Mouse (Mus musculus) heart, postnatal 4 days (tissue): ENCODE measurements around the gene Gars. TPM values are rescaled to one million over a fixed set of nuclear protein-coding genes. Genes with fewer than 3 reads are reported as not detected.
A peak's percentile ranks its signal among the peaks of the same experiment; 100 is the strongest.

Experiments
- DNase-seq: peaks from one replicate; pipeline ENCODE4 v3.0.0; 2021
- total RNA-seq, 2 experiments: library from RNA; stranded (reverse); gene quantifications; 2 replicates each; pipeline ENCODE4 v1.2.3; 2021

Gars gene
- 10 to 100 TPM; 93.7 to 98.2 TPM for total RNA-seq

GRCm38 (mm10) chr6:55037799-55038670 lies at the start of gene Gars:
Gars (plus strand) TSS chr6:55038007.
- peak; percentile 85 for DNase-seq

DNA sequence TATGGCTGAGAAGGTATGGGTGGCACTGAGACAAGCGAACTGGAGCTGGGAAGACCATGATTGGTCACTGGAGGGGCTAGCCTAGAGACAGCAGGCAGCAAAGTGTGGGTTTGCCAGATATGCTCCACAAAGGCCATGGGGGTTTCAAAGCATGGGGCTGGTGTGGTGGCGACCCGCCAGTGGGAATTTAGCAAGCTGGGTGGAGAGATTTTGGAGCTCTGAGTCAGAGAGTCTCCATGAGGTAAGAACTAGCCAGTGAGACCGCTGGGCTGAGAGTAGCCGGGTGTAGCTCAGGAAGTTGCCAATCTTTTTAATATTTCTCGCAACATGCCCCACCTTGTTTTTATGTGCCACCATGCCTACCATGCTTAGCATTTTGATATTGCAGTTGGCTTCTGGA lies 49.7 kb upstream of the Gars start:
- no peak for DNase-seq

GRCm38 (mm10) chr6:54991189-54991588 lies 46.6 kb upstream of the Gars start:
- no peak for DNase-seq

DNA sequence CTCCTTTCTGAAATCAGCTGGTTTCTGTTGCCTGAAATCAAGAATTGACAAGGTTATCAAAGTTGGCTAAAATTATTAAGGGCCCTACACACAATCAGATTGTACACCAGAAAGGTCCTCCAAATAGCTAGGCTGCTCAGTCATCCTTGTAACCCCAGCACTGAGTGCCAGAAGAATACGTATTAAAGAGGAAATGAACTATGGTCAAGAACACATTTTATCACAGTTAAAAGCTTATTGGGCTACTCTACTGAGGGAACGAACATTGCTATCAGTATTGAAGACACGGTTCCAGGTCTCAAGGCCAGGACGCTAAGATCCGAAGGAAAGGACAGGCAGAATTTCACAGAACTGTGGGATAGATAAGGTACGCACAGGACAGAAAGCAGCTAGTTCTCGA lies 45.7 kb upstream of the Gars start:
- no peak for DNase-seq

DNA sequence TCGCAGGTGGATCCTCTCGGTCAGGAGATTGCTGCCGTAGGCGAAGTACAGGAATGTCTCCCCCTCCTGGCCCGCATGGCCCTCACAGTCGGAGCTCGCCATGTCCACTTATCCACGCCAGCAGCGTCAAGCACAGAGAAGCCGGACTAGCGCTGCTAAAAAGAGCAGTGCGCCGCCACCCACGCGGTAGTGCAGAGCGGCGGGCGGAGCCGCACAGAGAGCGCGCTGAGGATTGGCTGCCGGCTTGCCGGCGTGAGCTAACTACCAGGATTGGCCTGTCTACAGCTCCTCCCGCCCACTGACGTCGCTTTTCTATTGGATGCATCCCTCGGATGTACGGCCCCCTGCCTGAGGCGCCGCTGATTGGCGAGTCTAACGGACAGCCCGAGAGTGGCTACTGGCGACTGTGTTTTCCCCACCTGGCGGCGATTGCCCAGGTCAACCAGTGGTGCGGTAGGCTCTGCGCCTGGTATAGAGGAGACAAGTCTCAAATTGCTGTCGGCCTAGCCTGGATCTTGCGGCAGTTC lies 45.0 kb upstream of the Gars start, which contains the start of gene Ggct:
Gene Ggct, minus strand, starts transcription at position 217 of the 527 bp plus-strand sequence.
- peak; percentile 95 for DNase-seq

DNA sequence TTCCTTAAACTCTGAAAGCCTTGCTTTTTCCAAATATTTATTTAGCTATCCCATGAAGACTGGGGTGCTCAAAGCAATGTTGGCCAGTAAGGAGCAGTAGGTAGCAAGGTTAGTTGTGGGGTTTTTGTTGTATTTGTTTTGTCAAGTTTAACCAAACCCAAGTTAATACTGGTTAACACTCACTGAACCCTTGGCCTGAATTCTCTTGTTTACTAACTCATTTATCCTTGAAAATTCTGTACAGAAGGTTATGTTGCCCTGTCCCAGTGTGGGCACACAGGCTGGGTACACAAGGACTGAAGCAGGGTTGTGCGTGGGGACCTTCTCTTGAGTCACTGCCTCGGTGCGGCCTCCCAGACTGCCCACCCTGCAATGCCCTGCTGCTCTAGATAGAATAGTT lies 41.4 kb upstream of the Gars start:
- no peak for DNase-seq

DNA sequence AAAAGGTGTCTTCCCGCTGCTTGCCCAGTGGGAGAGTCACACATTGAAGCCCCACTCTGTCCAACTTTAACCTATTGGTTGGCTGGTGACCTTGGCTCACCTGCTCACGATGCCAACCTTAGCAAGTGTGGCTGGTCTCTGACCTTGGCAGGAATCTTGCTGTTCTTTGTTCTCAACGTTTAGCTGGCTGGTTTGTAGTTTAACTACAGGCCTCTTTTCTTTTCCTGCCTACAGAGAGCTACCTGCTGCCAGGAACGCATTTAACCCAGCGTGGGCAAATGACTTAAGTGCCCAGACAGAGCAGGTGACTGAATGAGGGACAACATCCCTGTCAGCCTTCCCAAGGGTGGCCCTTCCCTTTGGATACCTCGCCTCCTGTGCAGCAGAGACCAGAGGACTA lies 40.1 kb upstream of the Gars start:
- DNase-seq, result no peak

DNA sequence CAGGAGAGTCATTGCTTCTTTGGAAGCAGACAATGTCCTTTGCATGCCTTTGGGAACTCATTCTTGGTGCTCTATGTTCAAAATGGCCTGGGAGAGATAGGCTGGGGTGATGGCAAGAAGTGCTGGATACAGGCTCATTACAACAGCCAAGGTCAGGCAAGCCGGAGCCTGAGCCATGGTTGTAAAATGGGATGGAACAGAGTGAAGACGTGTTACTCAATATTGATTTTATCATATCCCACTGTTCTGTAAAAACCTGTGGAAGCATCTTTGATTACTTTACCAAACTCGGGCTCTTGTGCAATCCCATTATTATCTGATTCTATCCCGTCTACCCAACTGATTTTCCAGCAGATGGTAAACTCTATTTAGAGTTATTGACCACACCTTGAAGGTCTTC lies 36.5 kb upstream of the Gars start:
- no peak for DNase-seq

DNA sequence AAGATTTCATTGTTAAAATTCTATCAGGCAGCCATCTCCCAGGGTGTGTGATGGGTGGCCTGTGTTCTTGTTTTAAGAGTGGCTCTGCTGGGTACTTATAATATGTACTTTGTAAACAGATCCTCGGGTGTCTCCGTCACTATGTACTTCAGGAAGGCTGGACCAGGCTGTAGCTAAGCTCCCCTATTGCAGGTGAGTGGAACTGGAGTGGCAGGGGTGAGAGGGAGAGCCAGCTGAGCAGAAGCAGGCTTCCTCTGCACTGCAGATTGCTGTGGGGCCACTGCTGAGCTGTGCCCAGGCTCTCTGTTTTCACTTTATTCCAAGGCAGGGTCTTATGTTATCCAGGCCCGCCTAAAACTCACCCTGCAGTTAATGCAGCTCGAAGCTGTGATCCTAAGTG lies 35.4 kb upstream of the Gars start:
- DNase-seq, result no peak

- DNase-seq, result peak; percentile 19
These were observed 34.2 kb upstream of the Gars start for GRCm38 (mm10) chr6:55003559-55003958.

DNA sequence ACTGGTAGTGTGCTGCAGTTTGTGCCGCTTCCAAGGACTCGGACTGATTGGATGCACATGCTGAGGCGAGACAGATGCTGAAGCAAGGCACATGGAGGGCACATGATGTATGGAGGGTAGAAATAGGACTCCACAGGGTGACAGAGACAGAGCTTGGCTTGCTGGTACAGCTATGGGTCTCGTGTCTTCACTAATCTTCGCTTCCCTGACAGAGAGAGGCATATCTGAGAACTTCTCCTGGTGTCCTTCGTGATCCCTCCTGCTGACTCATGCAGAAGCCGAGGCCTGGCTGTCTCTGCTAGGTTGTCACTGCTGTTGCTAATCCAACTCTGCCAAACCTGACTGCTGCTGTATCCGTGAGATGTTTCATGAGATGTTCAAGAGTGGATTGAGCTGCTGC lies 29.4 kb upstream of the Gars start:
- no peak for DNase-seq

DNA sequence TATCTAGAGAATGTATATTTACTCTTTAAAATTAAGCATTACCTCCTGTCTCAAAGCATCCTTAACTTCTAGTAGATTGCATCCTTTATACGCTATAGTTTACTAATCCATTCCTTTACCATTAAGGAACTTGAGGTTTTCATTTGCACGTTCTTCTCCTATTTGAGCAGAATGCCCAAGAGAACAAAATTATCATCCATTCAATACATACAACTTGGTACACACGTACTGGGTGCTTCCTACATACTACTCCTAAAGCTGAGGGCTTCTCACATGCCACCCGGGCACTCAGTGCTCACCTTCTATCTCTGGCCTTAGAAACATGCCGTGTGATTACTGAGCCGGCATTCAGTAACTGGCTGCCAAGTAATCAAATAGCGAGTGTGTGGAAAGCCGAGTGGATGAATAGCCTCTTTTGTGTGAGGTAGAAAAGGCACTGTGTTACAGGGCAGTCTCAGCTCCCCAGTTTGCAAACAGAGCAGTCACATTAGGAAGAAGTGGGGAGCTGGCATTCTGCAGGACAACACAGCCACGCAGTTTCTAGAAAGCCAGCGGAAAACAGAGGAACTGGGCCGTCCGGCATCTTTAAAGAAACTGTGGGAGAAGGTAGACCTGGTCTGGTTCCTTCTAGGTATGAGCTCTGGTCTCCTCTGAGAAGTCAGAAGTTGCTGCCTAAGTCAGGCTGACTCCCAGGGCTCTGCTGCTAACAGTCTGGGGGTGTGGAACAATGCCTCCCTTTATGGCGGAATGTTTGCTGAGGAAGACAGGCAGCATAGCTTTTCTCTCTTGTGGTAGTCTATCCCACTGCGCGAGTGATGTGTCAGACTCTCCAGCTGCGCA lies 28.2 kb upstream of the Gars start:
- no peak for DNase-seq

DNA sequence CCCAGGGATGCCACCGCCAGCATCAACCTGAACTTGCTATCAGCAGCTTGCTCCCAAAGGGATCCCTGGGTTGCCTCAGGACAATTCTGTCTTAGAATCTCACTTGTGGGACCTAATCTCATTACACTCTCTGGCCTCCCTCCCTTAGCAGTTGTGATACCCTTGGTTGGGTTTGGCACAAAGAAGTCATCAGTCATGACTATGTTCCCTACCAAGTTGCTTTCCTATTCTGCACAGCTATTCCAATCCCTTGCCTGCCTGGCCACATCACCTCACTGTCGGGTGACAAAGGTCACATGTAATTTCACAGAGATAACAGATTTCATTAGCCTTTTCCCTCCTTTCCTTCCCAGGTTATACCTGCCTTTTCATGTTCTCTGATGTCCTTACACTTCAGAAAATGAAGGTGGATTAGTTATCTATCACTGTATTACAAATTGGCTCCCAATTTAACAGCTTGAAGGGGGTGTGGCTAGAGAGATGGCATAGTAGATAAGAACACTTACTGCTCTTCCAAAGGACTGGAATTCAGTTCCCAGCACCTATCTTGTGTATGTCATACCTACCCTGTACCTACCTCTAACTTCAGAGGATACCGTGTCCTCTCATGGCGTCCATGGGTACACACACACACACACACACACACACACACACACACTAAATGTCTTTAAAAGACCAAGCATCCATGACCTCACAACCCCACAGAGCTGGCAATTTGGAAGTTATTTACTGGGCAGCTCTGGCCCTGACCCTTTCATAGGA lies 27.3 kb upstream of the Gars start:
- no peak for DNase-seq

GRCm38 (mm10) chr6:55012516-55012915 lies 25.3 kb upstream of the Gars start:
- no peak for DNase-seq

- DNase-seq, result no peak
These were observed 23.6 kb upstream of the Gars start for GRCm38 (mm10) chr6:55014184-55014583.

DNA sequence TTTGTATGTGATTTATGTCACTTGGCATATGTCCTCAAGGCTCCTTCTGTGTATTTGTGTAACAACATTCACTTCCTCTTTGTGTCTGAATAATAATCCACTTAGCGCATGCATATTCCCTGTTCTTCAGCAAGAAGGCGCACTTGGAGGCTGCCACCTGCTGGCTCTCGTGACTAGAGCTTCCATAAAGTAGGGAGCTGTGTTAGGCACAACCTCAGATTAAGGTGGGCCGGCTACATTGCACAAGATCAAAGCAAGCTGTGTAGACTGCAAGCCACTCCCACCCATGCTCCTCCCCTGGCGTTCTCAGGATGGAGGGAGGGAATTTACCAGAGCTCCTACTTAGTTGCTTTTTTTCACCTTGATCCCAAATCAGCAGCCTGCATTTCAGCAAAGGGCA lies 21.6 kb upstream of the Gars start:
- peak; percentile 57 for DNase-seq

GRCm38 (mm10) chr6:55016710-55017583 lies 20.9 kb upstream of the Gars start:
- DNase-seq, result peak; percentile 71

- DNase-seq, result no peak
These were observed 19.4 kb upstream of the Gars start for GRCm38 (mm10) chr6:55018417-55018816.

- no peak for DNase-seq
These were observed 16.0 kb upstream of the Gars start for GRCm38 (mm10) chr6:55021806-55022205.

- DNase-seq, result peak; percentile 27
These were observed 10.2 kb upstream of the Gars start for GRCm38 (mm10) chr6:55027642-55028041.

DNA sequence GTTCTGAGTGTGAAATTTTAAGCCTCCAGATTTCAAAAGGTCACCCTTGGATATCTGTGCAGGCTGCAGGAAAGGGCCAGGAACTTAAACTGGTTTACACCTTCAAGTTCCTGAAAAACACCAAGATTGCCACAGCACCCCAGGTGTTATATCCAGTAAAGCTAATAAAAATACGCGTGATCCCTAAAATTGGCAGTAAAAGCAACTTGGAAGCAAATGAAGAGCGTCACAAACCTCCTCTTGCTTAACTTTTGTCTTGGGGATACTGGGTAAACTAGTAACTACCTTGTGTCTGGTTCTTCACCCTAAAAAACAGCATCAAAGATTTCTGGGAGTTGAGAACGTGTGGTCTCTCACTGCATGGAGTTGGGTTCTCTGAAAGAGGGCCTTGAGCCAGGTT lies 1.1 kb upstream of the Gars start:
- DNase-seq, result no peak
